Mouse (Mus musculus) intestine, embryonic 14.5 days (tissue): ENCODE measurements around the gene Olfr721-ps1. TPM values are rescaled to one million over a fixed set of nuclear protein-coding genes. Genes with fewer than 3 reads are reported as not detected.

ENCODE experiments used
- ATAC-seq: fragments of 200-750 bp; cut with Nextera tagmentation; replicated peaks from 2 replicates; pipeline ENCODE4 v1.8.0; 2017; ENCODE audit warnings: low read depth, moderate number of reproducible peaks, moderate TSS enrichment, moderate library complexity; ENCODE audit not compliant: low FRiP score, low TSS enrichment
- DNase-seq: peaks from one replicate; pipeline ENCODE4 v3.0.0-alpha.2; 2018; ENCODE audit warnings: low spot score
- H3K27ac ChIP-seq: fragments of 300-500 bp; sonication (generic); 2 replicates; pipeline ENCODE4 v1.5.1; 2014; ENCODE audit warnings: low read depth, mild to moderate bottlenecking, control low read depth
- H3K27me3 ChIP-seq: fragments of 300-500 bp; sonication (generic); replicated peaks from 2 replicates; pipeline ENCODE4 v1.6.1; 2014; ENCODE audit warnings: low read length, control low read depth; ENCODE audit not compliant: control insufficient read depth, insufficient read depth
- H3K36me3 ChIP-seq: fragments of 300-500 bp; sonication (generic); 2 replicates; pipeline ENCODE4 v1.6.1; 2014; ENCODE audit warnings: low read length, control low read depth; ENCODE audit not compliant: control insufficient read depth, insufficient read depth
- H3K4me1 ChIP-seq: fragments of 300-500 bp; sonication (generic); replicated peaks from 2 replicates; pipeline ENCODE4 v1.6.1; 2014; ENCODE audit warnings: low read length, control low read depth, mixed read lengths; ENCODE audit not compliant: control insufficient read depth, insufficient read depth
- H3K4me2 ChIP-seq: fragments of 300-500 bp; sonication (generic); 2 replicates; pipeline ENCODE4 v1.6.1; 2014; ENCODE audit warnings: low read length
- H3K4me3 ChIP-seq: fragments of 300-500 bp; sonication (generic); 2 replicates; pipeline ENCODE4 v1.5.1; 2014; ENCODE audit warnings: low read depth, low read length, control low read depth, mixed read lengths
- H3K9ac ChIP-seq: fragments of 300-500 bp; sonication (generic); 2 replicates; pipeline ENCODE4 v1.6.1; 2014; ENCODE audit warnings: mild to moderate bottlenecking, low read length
- H3K9me3 ChIP-seq: fragments of 300-500 bp; sonication (generic); 2 replicates; pipeline ENCODE4 v1.6.1; 2016; ENCODE audit warnings: low read length, control low read depth; ENCODE audit not compliant: control insufficient read depth
- WGBS: fragments of 180-500 bp; shearing (Covaris S2); extraction: QIAGEN DNeasy Blood & Tissue Kit; methylation state at CpG from one replicate; pipeline ENCODE4 v1.1.7; 2014; 5-methylcytosine and 5-hydroxymethylcytosine counted together
- polyA plus RNA-seq: library from polyadenylated mRNA; unstranded; fragments of >200 nt; fragmentation: Nextera tagmentation; extraction: Ambion mirVana; gene quantifications from 2 replicates; pipeline ENCODE4 v1.2.1, GENCODE M21; 2014

The Olfr721-ps1 gene
- polyA plus RNA-seq, 1 experiment from 2014 or later = not detected

DNA sequence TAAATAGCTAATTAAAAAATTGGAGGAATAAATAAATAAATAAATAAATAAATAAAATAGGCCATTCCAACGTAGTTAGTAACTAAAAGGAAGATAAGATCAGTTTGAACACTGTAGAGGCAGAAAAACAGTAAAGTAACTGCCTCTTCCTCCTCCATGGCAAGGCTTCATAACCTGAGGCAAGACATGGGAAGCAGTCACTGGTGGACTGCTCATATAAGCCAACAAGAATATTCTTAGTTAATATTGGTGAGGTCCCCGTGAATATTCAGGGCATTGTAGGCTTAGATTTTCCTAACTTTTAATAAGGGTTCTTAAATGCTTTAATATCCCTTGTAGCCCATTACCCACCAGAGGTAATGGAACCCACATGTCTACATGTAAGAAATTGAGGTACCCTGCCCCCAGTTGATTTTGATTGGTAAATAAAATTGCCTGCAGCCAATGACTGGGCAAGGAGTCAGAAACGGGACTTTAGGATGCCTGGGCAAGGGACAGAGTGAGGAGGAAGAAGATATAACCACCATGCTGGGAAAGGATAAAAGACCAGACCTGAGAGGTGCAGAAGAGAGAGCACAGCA is 35.1 kb downstream of the Olfr721-ps1 start:
- Histone ChIP-seq H3K9ac (no peak overlapping the region), H3K4me3 (no peak overlapping the region), H3K27me3 (no peaks in the 10 kb centered on the region), H3K4me2 (no peak overlapping the region), H3K36me3 (no peaks in the 10 kb centered on the region), H3K4me1 (no peaks in the 10 kb centered on the region), H3K27ac (no peak overlapping the region), H3K9me3 (no peaks in the 10 kb centered on the region)
- ATAC-seq (no peak), DNase-seq (no peak)
- WGBS = 73% methylated on average over 3 of the region's 3 CpGs

Other genes with a start within 250 kb of the Olfr721-ps1 start
- not detected in 2 replicates for gene Olfr720, start 214.5 kb upstream of the Olfr721-ps1 start, polyA plus RNA-seq
- gene Olfr31, start 78.5 kb upstream of the Olfr721-ps1 start, polyA plus RNA-seq = not detected in 2 replicates
- 5.7 and 6.2 TPM in 2 replicates for gene Il3ra, start 55.0 kb upstream of the Olfr721-ps1 start, polyA plus RNA-seq